Mouse (Mus musculus) heart, embryonic 16.5 days (tissue): Measurements from ENCODE around the gene Hdhd5. TPM values are rescaled to one million over a fixed set of nuclear protein-coding genes. Genes with fewer than 3 reads are reported as not detected.
A peak's percentile ranks its signal among the peaks of the same experiment; 100 is the strongest.

Source experiments
- ATAC-seq: fragments of 200-750 bp; cut with Nextera tagmentation; replicated peaks from 2 replicates; pipeline ENCODE4 v1.8.0; 2017; ENCODE audit warnings: moderate number of reproducible peaks; ENCODE audit not compliant: insufficient read depth, low FRiP score; ENCODE audit errors: extremely low read depth
- H3K27ac ChIP-seq: fragments of 300-500 bp; sonication (generic); 2 replicates; pipeline ENCODE4 v1.5.1; 2014; ENCODE audit warnings: mild to moderate bottlenecking, low read length, control low read depth, moderate library complexity
- H3K27me3 ChIP-seq: fragments of 300-500 bp; sonication (generic); 2 replicates; pipeline ENCODE4 v1.6.1; 2014; ENCODE audit warnings: low read length, mixed read lengths; ENCODE audit not compliant: control insufficient read depth, insufficient read depth
- H3K36me3 ChIP-seq: fragments of 300-500 bp; sonication (generic); 2 replicates; pipeline ENCODE4 v1.6.1; 2014; ENCODE audit not compliant: control insufficient read depth, insufficient read depth
- H3K4me1 ChIP-seq: fragments of 300-500 bp; sonication (generic); 2 replicates; pipeline ENCODE4 v1.6.1; 2014; ENCODE audit warnings: low read length, mixed read lengths; ENCODE audit not compliant: control insufficient read depth, insufficient read depth
- H3K4me2 ChIP-seq: fragments of 300-500 bp; sonication (generic); 2 replicates; pipeline ENCODE4 v1.6.1; 2014; ENCODE audit warnings: low read depth, mild to moderate bottlenecking, control low read depth, low read length
- H3K4me3 ChIP-seq: fragments of 300-500 bp; sonication (generic); 2 replicates; pipeline ENCODE4 v1.5.1; 2014; ENCODE audit warnings: mild to moderate bottlenecking, control low read depth, low read length
- H3K9ac ChIP-seq: fragments of 300-500 bp; sonication (generic); 2 replicates; pipeline ENCODE4 v1.6.1; 2014; ENCODE audit warnings: low read length, control low read depth
- H3K9me3 ChIP-seq: fragments of 300-500 bp; sonication (generic); replicated peaks from 2 replicates; pipeline ENCODE4 v1.6.1; 2016; ENCODE audit warnings: low read length; ENCODE audit not compliant: control insufficient read depth
- WGBS: fragments of 180-500 bp; shearing (Covaris S2); extraction: QIAGEN DNeasy Blood & Tissue Kit; methylation state at CpG from one replicate; pipeline ENCODE4 v1.1.7; 2014; 5-methylcytosine and 5-hydroxymethylcytosine counted together
- polyA plus RNA-seq: library from polyadenylated mRNA; unstranded; fragments of >200 nt; fragmentation: Nextera tagmentation; extraction: Ambion mirVana; gene quantifications from 2 replicates; pipeline ENCODE4 v1.2.1, GENCODE M21; 2015

The Hdhd5 gene
- polyA plus RNA-seq, 1 experiment from 2014 or later = 17.4 TPM

GRCm38 (mm10) chr6:120482756-120483155 is 48.4 kb downstream of the Hdhd5 start:
- Histone ChIP-seq H3K36me3 (peaks cover 6% of the 10 kb centered on the region; the same call in 1 of the 2 replicates), H3K4me2 (peak overlapping the region; percentile 54), H3K4me3 (no peak overlapping the region), H3K9ac (no peak overlapping the region), H3K27me3 (no peaks in the 10 kb centered on the region), H3K27ac (peak overlapping the region; percentile 54; the same call in 1 of the 2 replicates), H3K9me3 (no peaks in the 10 kb centered on the region), H3K4me1 (peaks cover 22% of the 10 kb centered on the region)
- no peak; the same call in 1 of the 2 replicates for ATAC-seq
- WGBS = 30% methylated on average over 6 of the region's 6 CpGs

DNA sequence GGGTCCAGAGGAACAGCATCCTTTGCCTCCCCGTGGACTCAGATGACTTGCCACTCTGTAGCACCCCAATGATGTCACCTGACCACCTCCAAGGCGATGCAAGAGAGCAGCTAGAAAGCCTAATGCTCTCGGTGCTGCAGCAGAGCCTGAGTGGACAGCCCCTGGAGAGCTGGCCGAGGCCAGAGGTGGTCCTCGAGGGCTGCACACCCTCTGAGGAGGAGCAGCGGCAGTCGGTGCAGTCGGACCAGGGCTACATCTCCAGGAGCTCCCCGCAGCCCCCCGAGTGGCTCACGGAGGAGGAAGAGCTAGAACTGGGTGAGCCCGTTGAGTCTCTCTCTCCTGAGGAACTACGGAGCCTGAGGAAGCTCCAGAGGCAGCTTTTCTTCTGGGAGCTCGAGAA is 49.1 kb downstream of the Hdhd5 start:
- WGBS = 87% methylated on average over 14 of the region's 14 CpGs
- peaks cover 6% of the 10 kb centered on the region; the same call in 1 of the 2 replicates for H3K36me3 ChIP-seq
- no peak for ATAC-seq
- H3K9me3 ChIP-seq = no peaks in the 10 kb centered on the region
- H3K27me3 ChIP-seq = no peaks in the 10 kb centered on the region
- no peak overlapping the region for H3K9ac ChIP-seq
- H3K27ac ChIP-seq = no peak overlapping the region
- no peak overlapping the region for H3K4me2 ChIP-seq
- no peak overlapping the region for H3K4me3 ChIP-seq
- peaks cover 22% of the 10 kb centered on the region for H3K4me1 ChIP-seq

GRCm38 (mm10) chr6:120481538-120481937 is 49.6 kb downstream of the Hdhd5 start:
- 88% methylated on average over 6 of the region's 6 CpGs for WGBS

GRCm38 (mm10) chr6:120480361-120480760 is 50.8 kb downstream of the Hdhd5 start:
- no peak overlapping the region for H3K4me3 ChIP-seq
- H3K36me3 ChIP-seq = peaks cover 6% of the 10 kb centered on the region; the same call in 1 of the 2 replicates
- no peak overlapping the region for H3K9ac ChIP-seq
- H3K27me3 ChIP-seq = no peaks in the 10 kb centered on the region
- ATAC-seq = no peak
- 91% methylated on average over 5 of the region's 5 CpGs for WGBS
- no peak overlapping the region for H3K27ac ChIP-seq
- H3K9me3 ChIP-seq = no peaks in the 10 kb centered on the region
- H3K4me2 ChIP-seq = no peak overlapping the region
- H3K4me1 ChIP-seq = peaks cover 15% of the 10 kb centered on the region

More at GRCm38 (mm10) chr6:120481538-120481937, 49.6 kb downstream of the Hdhd5 start:
- Histone ChIP-seq H3K4me2 (no peak overlapping the region), H3K4me1 (peaks cover 22% of the 10 kb centered on the region), H3K9me3 (no peaks in the 10 kb centered on the region), H3K9ac (no peak overlapping the region), H3K27me3 (no peaks in the 10 kb centered on the region), H3K27ac (no peak overlapping the region), H3K36me3 (peaks cover 6% of the 10 kb centered on the region; the same call in 1 of the 2 replicates), H3K4me3 (no peak overlapping the region)
- ATAC-seq = no peak

- 54% methylated on average over 2 of the region's 2 CpGs for WGBS
- peaks cover 7% of the 10 kb centered on the region for H3K4me1 ChIP-seq
- H3K9me3 ChIP-seq = no peaks in the 10 kb centered on the region
- no peak for ATAC-seq
- no peak overlapping the region for H3K9ac ChIP-seq
- no peak overlapping the region for H3K4me2 ChIP-seq
- peaks cover 6% of the 10 kb centered on the region; the same call in 1 of the 2 replicates for H3K36me3 ChIP-seq
- no peak overlapping the region for H3K4me3 ChIP-seq
- H3K27ac ChIP-seq = no peak overlapping the region
- H3K27me3 ChIP-seq = no peaks in the 10 kb centered on the region
Measured at GRCm38 (mm10) chr6:120479302-120479701, 51.8 kb downstream of the Hdhd5 start.

DNA sequence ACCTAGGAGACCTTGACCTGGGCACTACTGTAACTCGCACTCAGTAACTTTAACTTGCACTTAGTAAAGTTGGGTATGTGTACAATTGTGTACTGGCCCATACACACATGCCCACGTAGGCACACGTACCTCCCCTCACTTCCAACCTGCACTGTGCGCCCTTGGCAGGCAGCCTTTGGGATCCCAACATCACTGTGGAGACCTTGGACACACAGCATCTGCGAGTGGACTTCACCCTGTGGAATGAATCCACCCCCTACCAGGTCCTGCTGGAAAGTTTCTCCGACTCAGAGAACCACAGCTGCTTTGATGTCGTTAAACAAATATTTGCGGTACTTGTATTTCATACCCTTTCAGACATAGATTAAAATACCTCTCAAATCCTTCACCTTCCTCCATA is 55.8 kb downstream of the Hdhd5 start:
- Histone ChIP-seq H3K9me3 (no peaks in the 10 kb centered on the region), H3K27me3 (no peaks in the 10 kb centered on the region), H3K4me1 (peaks cover 26% of the 10 kb centered on the region), H3K36me3 (0 out of 2 replicates have a peak, but pooled peaks cover 4% of the 10 kb centered on the region), H3K4me2 (no peak overlapping the region), H3K9ac (no peak overlapping the region), H3K27ac (no peak overlapping the region), H3K4me3 (no peak overlapping the region)
- ATAC-seq = no peak
- 83% methylated on average over 8 of the region's 8 CpGs for WGBS

GRCm38 (mm10) chr6:120473427-120473826 is 57.7 kb downstream of the Hdhd5 start:
- Histone ChIP-seq H3K27me3 (no peaks in the 10 kb centered on the region), H3K36me3 (no peaks in the 10 kb centered on the region), H3K27ac (no peak overlapping the region; the same call in 1 of the 2 replicates), H3K4me1 (peaks cover 34% of the 10 kb centered on the region), H3K4me2 (no peak overlapping the region), H3K9me3 (no peaks in the 10 kb centered on the region), H3K4me3 (no peak overlapping the region), H3K9ac (no peak overlapping the region)
- WGBS = 40% methylated on average over 5 of the region's 5 CpGs
- ATAC-seq = 0 out of 2 replicates have a peak, but pooled peaks have one; percentile 10

GRCm38 (mm10) chr6:120472455-120473140 is 58.5 kb downstream of the Hdhd5 start:
- WGBS = 52% methylated on average over 8 of the region's 8 CpGs
- no peak for ATAC-seq
- Histone ChIP-seq H3K9ac (no peak overlapping the region), H3K36me3 (no peaks in the 10 kb centered on the region), H3K4me1 (peaks cover 34% of the 10 kb centered on the region), H3K27ac (peak overlapping the region; percentile 66; the same call in 1 of the 2 replicates), H3K4me2 (no peak overlapping the region), H3K9me3 (no peaks in the 10 kb centered on the region), H3K27me3 (no peaks in the 10 kb centered on the region), H3K4me3 (no peak overlapping the region)

DNA sequence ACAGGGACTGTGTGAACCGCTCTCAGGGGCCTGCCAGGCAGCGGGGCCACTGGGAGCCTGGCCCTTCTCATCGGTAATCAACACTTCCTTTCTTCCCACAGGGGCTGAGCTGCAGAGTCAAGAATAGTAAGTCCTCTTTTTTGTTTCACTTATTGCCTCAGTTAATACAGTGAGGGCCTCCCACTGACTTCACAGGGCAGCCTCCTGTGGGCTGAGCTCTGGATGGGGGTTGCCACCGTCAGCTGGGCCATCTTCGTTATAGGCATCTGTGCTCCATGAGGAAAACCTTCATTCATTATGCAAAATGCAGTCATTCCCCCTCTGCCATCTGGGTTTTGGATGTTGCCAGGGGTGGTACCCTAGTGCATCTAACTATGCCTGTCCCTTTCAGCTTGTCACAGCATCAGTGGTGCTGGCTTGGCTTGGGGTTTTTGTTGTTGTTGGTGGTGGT is 59.1 kb downstream of the Hdhd5 start:
- H3K36me3 ChIP-seq = no peaks in the 10 kb centered on the region
- peak overlapping the region; percentile 1; the same call in 1 of the 2 replicates for H3K4me2 ChIP-seq
- no peak overlapping the region; the same call in 1 of the 2 replicates for H3K9ac ChIP-seq
- H3K27ac ChIP-seq = peak overlapping the region; percentile 66
- WGBS = 13% methylated on average over 5 of the region's 5 CpGs
- no peak overlapping the region for H3K4me3 ChIP-seq
- H3K9me3 ChIP-seq = no peaks in the 10 kb centered on the region
- no peaks in the 10 kb centered on the region for H3K27me3 ChIP-seq
- peaks cover 34% of the 10 kb centered on the region for H3K4me1 ChIP-seq
- peak; percentile 46 for ATAC-seq
